Mouse (Mus musculus): ENCODE measurements at regions not wholly inside any gene's neighbourhood (a gene's known extent, or its start where the extent isn't known, plus 50 kb on each side); places are given as distances from the start of the nearest gene placed in this dataset.
"Not testable (repeated sequence)": the region's sequence is repeated elsewhere in the genome, so short reads cannot be mapped to it uniquely, and the experiment has no call there.

DNA sequence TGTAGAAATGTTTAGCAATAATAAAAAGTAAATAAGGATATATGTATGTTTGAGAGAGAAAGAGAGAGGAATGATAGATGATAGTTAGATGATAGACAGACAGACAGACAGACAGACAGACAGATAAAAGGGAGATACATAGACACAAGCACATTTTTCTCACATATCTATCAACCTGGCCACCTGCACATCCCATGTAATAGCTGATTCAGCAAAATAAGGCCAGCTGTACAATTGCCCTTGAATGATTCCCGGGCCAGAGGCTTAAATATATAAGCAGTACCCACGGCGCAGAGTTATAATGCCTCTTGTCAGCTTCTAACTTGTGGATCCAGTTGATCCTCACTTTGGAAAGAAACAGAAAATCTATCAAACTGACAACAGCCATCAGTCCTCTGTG is 178.5 kb downstream of the Tmem114 start:
- no peak for DNase-seq (ENCODE audit: extremely low read depth, insufficient read length, low spot score)

DNA sequence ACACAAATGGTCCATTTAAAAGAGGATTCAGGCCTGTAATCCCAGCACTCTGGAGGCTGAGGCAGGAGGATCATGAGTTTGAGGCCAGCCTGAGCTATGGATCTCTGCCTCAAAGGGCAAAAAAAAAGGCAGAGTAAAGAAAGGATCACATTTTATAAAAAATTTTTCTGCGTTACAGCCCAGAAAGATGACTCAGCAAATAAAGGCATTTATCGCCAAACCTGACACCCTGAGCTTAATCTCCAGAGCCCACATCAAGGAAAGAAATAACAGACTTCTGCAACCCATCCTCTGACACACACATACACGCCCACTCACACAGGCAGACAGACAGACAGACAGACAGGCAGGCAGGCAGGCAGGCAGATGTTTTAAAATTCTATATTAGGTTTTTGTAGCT is 179.3 kb downstream of the Tmem114 start:
- DNase-seq (ENCODE audit: extremely low read depth, insufficient read length, low spot score), result no peak

DNA sequence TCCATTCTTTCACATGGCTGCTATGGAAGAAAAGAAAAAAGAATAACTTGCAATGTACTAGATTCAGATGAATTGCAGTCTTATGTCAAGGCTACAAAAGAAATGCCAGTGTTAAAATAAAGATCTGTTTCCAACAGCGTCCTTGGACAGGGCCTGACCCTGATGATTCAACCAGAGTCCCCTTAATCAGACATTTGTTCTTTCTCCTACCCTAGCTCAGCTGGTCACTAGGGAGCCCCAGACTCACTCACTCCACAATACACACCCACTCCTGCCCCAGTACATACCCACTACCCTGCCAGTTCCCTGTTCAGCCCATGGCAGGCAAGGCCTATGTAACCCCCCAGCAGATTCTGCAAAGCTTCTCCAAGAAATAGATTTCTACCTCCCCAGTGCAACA is 190.6 kb downstream of the Tmem114 start:
- DNase-seq (ENCODE audit: extremely low read depth, insufficient read length, low spot score), result no peak

DNA sequence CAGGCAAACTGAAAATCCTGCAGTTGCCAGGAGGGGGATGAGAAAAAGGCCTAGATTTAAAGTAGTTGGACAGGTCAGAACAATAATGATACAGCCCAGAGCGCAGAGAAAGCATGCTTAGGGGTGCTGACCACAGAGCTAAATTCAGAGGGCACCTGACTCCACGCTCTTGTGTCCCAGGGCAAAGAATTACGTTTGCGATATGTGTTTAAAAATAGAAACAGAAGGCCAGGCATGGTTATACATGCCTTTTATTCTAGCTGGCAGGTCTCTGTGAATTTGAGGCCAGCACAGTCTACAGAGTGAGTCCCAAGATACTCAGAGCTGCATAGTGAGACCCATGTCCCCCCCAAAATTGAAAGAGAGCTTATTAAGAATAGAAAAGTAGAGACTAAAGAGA is 192.9 kb downstream of the Tmem114 start:
- DNase-seq (ENCODE audit: extremely low read depth, insufficient read length, low spot score), result no peak

DNA sequence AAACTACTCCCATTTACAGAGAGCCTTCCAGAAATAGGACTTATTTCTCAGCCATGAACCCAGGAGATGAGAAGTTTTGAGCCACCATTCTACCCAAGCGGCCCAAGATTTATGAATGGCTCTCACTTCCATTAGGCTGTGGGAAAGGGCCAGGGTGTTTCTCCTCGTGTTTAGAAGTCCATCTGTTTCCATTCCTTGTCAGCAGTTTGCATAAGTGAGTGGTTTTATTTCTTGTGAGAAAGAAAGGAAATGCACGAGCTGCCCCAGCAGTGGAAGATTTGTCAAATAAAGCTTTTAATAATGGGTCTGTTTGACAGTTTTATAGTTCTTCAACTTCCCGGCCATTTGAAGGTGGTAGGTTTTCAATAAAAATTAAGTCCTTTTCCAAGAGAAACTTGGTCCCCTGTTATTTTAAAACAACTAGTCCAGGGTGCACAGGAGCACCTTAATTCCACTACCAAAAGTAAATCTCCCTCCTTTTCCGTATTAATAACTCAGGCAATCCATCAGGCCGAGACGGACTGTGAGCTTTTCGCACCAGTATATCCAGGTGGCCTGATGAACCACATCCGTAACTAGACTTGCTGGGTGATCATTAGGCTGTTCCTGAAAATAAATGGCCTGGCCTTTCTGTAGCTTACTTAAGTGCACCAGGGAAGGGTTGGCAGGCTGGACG is 201.2 kb downstream of the Tmem114 start:
- DNase-seq (ENCODE audit: extremely low read depth, insufficient read length, low spot score), result no peak

DNA sequence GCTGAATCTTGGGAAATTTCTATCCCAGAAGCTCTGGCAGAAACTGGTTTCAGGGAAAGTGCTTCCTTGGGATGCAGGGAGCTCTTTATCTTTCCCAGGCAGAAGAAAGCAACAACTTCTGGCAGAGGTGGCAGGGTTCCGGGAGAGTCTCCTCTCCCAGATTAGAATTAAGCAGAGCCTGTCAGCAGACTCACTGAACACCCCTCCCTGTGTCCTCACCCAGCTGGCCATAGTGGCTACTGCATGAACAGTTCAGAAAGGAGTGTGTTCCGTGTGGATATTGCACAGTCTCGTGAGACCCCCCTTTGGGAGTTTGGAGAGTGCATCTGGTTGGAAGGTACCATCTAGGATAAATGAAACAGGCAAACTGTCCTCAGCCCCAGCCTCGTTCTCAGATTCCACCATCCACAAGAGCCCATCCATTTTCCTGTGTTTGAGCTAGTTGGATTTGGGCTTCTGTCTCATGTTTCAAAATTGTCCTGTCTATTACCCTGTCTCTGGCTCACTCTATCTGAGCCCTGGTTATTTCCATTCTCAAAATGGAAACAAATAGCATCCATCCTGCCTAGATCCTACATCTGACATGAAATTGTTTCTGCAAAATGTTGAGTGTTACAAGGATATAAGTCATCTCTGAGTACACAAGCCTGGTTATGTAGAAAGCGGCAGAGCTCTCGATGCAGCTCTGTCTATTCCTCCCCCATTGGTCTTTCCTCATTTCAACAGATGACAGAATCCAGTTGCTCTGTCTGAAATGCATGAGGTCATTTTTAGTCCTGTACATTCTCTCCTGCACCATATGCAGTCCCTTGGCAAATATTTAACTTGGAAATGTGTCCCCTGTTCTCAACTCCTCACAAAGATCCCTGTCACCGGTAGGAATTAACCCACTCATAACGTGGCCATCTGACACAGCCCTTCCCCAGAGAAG is 216.4 kb downstream of the Tmem114 start:
- DNase-seq (ENCODE audit: extremely low read depth, insufficient read length, low spot score), result no peak

DNA sequence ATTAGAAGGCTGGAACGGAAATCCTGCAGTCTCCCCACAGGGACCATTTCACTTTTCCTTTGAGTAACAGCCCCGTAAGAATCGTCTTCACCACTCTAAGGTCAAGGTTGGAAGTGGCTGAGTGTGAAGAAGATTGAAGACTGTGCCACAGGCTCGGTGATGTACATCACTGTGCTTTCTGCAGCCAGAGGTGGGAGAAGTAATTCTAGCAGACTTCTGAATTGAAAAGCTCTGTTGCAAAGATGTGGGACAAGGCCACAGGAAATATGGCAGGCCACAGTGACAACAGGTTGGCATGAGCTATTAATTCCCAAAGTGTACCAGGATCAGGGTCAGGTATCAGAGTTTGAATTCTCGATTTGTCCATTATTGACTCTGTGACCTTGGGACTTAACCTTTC is 219.9 kb downstream of the Tmem114 start:
- no peak for DNase-seq (ENCODE audit: extremely low read depth, insufficient read length, low spot score)

DNA sequence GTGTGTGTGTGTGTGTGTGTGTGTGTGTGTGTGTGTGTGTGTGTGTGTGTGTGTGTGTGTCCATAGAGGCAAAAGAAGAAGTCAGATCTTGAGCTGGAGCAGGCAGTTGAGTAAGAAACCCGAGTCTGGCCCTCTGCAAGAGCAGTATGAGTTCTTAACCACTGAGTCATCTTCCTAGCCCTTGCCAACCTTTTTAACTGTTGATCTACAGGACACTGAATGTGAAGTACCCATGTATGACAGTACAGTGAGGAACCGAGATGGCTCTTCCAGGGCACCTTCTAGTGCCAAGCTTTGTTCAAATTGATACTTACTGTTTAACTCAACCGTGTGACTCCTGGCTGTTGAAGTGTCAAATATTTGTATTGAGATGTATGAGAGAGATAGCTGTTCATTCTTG is 223.6 kb downstream of the Tmem114 start:
- peak; percentile 10 for DNase-seq (ENCODE audit: extremely low read depth, insufficient read length, low spot score)

DNA sequence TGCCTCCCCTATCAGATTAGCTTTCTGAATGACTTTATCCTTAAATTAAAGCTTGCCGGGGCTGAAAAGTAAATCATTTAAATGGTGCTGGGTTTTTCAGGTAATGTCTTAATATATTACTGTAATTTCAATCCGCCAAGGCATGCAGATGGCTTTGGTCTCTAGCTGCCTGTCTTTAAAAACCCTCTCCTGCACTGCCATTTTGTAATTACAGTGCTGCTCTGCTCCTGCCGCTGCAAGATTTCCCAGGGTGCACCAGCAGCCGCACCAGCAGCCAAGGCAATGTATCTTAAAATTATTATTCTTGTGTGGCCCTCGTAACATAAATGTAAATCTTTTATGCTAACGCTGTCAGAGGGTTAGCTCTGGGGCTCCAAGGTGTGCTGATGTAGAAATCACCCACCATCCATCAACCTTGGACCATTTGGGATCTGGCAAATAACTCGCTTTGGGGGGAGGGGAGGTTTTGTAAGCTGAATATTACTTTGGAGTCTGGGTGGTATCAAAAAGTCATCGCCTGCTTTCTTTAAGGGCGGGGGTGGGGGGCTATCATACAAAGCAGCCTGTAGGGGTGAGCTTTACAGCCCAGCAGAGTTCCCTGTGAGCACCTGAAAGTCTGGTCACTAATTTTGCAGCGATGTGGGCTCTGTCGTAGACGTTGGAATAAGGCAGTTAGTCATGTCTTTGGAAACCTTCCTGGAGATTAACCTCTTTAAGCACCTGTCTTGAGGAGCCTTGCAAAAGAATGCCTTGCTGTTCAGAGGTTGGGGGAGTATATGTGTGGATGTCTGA is 226.0 kb downstream of the Tmem114 start:
- no peak for DNase-seq (ENCODE audit: extremely low read depth, insufficient read length, low spot score)

DNA sequence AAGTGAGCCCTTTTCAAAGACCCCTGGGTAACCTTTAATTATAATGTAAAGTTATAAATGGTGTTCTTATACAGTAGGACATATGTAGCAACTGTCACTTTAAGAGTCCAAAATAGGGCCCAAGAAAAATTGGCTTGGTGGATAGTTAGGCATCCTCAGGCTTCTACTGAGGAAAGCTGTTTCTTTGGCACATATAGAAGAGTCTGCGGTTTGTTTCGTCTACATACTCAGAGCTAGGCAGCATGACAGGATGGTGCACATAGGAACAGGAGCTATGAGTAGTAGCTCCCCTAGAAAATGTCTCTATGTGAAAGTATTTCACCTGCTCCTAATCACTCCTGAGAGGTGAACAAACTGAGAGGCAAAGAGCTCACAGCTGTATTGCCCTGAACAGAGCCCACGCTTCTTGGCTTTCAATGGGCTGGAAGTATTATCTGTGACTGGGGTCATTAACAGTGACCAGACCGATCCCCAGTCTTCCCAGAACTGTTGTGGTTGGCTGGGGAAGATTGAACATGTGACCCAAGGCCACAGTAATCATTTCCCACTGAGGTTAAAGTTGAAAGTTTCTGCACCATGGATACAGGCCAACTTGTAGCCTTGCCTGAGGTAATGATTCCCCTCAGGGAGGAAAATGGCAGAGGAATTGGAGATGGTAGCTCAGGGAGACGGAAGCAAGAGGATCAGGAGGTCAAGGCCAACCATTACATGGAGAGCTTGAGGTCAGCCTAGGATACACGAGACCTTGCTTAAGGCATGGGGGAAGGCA is 235.3 kb downstream of the Tmem114 start:
- no peak for DNase-seq (ENCODE audit: extremely low read depth, insufficient read length, low spot score)

DNA sequence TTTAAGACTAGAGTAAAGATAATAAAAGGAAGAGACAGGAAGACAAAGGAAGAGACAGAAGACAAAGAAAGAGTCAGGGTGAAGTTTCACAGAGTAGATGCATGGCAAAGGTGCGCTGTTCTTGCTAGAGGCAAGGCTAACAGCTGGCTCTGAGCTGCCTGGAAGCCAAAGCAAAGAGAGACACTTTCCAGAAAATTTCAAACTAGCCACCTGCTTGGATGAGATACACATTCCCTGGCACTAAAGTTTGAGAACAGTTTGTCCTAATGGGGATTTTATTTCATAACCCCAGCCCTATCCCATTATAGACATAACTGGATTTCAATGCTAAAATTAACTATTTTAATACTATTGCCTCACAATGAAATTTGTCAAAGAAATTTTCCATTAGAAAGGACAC is 235.9 kb downstream of the Tmem114 start:
- DNase-seq (ENCODE audit: extremely low read depth, insufficient read length, low spot score), result no peak

DNA sequence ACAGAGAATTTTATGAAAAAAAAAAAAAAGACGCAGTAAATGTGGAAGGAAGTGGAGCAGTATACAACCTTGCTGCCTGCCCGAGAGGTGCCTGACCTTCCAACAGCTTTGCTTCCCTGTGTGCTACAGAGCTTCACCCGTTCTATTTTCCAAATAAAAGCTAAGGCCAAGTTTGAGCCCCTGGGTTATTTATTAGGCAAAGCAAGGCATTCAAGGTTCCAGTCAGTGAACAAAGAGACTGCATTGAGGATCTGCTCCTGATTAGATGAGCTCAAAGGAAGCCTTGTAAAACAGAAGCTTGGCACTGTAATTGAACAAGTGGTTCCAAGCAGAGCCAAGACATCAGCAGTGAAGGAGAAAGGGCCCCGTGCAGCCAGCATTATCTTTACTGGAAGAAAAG is 236.4 kb downstream of the Tmem114 start:
- DNase-seq (ENCODE audit: extremely low read depth, insufficient read length, low spot score), result no peak

DNA sequence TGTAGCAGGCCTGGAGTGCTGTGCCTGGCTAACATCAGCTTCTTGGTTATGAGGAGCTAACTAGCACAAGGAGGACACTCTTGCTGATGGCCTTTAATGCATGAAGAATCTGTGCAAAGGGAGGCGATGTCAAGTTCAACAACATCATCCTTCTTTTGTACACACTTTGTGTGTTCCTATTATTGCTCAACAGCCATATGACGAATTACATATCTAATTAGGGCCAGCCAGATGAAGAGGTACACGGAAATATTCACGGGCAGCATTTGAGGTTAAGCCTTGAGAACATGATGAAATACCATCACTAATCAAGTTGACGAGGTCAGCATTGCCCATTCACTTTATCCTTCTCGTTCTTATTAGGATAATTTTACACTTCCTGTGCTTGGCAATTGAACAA is 240.2 kb downstream of the Tmem114 start:
- no peak for DNase-seq (ENCODE audit: extremely low read depth, insufficient read length, low spot score)

DNA sequence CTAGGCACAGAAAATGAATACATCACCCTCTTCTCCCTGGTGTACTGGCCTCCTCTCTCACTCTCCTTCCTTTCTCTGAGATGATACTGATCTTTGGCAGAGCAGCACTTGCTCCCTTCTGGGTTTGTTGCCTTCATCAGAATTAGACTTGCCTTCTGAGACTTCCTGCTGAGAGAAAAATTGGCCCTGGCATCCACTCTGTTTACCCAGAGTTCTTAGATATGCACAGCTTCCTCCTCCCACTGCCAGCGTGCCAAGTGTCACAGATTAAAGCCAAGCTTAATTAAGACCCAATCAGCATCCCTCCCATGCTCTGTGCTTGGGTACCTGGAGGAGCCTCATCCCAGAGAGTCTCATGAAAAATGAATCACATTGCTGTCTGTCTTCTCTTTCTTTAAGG is 246.0 kb downstream of the Tmem114 start:
- no peak for DNase-seq (ENCODE audit: extremely low read depth, insufficient read length, low spot score)

DNA sequence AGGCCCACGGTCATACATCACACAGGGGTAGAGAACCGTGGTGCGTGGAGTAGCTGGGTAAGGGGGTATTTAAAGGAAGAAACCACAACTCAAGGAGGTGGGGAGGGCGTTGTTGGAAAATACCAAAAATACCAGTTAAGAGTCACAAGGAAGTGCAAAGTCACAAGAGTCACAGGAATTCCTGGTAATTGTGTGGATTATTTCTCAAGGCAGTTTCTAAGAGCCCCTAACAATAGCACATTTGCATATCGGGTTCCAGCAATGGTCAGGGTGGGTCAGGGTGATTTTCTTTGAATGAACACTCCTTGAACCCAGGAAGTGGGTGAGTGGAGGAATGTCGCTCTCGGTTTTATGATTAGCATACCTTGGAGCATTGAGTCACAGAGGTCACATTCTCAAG is 247.7 kb downstream of the Tmem114 start:
- DNase-seq (ENCODE audit: extremely low read depth, insufficient read length, low spot score), result not testable (repeated sequence)

DNA sequence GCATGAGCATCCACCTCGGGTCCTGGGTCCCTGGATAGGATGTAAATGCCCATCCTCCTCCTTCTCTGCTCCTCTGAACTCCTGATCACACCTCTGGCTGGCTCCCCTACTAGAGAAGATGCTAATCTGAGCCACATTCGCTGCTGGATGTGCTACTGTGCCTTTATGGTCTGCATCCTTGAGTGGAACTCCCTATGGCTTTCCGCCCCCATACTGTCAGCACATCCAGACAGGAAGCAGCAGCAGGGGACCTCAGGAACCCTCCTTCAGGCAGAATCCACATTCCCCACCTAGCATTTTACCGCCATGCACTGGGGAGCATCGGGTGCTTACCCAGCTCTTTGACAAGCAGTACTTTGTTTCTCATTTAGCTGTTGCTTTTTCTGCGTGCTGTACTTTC is 248.8 kb downstream of the Tmem114 start:
- no peak for DNase-seq (ENCODE audit: extremely low read depth, insufficient read length, low spot score)

All from 3134 (cell line).